Mouse (Mus musculus): ENCODE results near the gene Nup210.

DNA sequence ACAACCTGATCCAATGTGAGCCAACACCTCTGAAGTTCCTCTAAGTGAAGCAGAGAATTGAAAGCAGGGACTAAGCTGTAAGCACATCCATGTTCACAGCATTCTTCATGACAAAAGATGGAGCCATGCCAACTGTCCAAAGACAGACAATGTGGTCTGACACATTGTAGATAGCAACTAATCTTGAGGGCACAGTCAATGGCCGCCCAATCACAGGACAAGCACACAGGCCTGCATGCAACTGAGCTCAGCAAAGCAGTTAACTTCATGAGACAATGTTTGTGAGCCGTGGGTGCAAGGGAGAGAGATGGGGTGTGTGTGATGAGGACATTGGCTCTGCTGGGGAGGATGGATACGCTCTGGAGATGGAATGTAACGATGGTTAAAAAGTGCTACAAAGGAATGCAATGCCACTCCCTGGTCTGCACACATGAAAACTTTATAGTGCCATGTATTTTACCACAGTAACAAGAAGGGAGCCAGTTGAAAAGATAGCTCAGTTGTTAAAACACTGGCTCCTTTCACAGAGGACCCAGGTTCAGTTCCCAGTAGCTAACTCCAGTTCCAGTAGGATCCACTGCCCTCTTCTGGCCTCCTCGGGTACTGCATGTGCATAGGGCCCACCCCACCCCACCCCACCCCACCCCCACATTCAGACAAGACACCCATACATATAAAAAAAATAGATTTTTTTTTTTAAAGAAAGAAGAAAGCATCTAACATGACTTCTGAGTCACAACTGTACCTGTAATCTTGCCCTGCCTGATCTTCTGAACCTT lies 31.3 kb downstream of the Nup210 start:
- TF ChIP-seq CTCF (IDR thresholded peaks at IDR 0.05; ENCODE audit: insufficient read depth, low read depth, low read length) (no peak), POLR2A (IDR thresholded peaks at IDR 0.05; ENCODE audit: insufficient read depth, low read depth, low read length) (no peak)

Measured in olfactory bulb, adult 2 months (tissue).